Mouse (Mus musculus): ENCODE data around the gene Dbnl. TPM values are rescaled to one million over a fixed set of nuclear protein-coding genes. Genes with fewer than 3 reads are reported as not detected.
A peak's percentile ranks its signal among the peaks of the same experiment; 100 is the strongest.

The Dbnl gene
- total and polyA plus RNA-seq, 3 experiments = 70.3 to 124 (median 77.3) TPM

GRCm38 (mm10) chr11:5802005-5802404 lies 13.7 kb downstream of the Dbnl start:
- dilution Hi-C loops (cut with MboI; ENCODE audit: extremely low pct_ligation_motif_present, extremely low pct_unique_long_range_greater_than_20kb, low sequenced_read_pairs) = no loop called here
- TF ChIP-seq CTCF (conservative IDR thresholded peaks at IDR 0.05 in 1 of 2, IDR thresholded peaks at IDR 0.05 in 1 of 2; ENCODE audit: low read depth in 2 of 2, low read length in 2 of 2) (no peak), JUN (IDR thresholded peaks at IDR 0.05; ENCODE audit: insufficient read depth, low read depth, low read length) (no peak), TBP (conservative IDR thresholded peaks at IDR 0.05; ENCODE audit: low read depth, low read length) (no peak), SMC3 (IDR thresholded peaks at IDR 0.05; ENCODE audit: low read depth, low read length) (no peak), RCOR1 (conservative IDR thresholded peaks at IDR 0.05; ENCODE audit: low read depth, low read length) (no peak), SIN3A (IDR thresholded peaks at IDR 0.05; ENCODE audit: low read length) (no peak), GABPA (IDR thresholded peaks at IDR 0.05; ENCODE audit: insufficient replicate concordance, low read depth, low read length) (no peak), KAT2A (IDR thresholded peaks at IDR 0.05; ENCODE audit: insufficient replicate concordance, low read length) (no peak), MAX (IDR thresholded peaks at IDR 0.05; ENCODE audit: low read length) (no peak), POLR2AphosphoS2 (IDR thresholded peaks at IDR 0.05; ENCODE audit: low read depth, low read length) (no peak), PAX5 (IDR thresholded peaks at IDR 0.05; ENCODE audit: low read length) (no peak)
- Histone ChIP-seq H3K9ac (ENCODE audit: insufficient read depth, low read depth) (no peak overlapping the region), H3K27ac (ENCODE audit: insufficient read depth, low read depth) (no peak overlapping the region), H3K4me3 (replicated peaks in 1 of 3; ENCODE audit: low read depth in 2 of 3, low read length in 2 of 3, poor library complexity in 1 of 3) (no peak overlapping the region), H3K27me3 (replicated peaks) (no peaks in the 10 kb centered on the region), H3K79me2 (replicated peaks; ENCODE audit: control insufficient read depth, extremely low read depth, insufficient read depth, poor library complexity, severe bottlenecking) (no peaks in the 10 kb centered on the region), H3K4me2 (ENCODE audit: insufficient read depth, low read depth, poor library complexity, severe bottlenecking) (no peak overlapping the region), H3K9me3 (replicated peaks; ENCODE audit: low read length) (peaks cover 2% of the 10 kb centered on the region), H3K4me1 (ENCODE audit: control insufficient read depth in 1 of 2, insufficient read depth in 2 of 2) (peaks cover 16 to 25% of the 10 kb centered on the region in 2 experiments), H3K36me3 (replicated peaks in 1 of 2; ENCODE audit: control insufficient read depth in 1 of 2, insufficient read depth in 1 of 2, low read length in 1 of 2) (peaks cover 43 to 50% of the 10 kb centered on the region in 2 experiments)
- in situ Hi-C loops (cut with MboI; ENCODE audit: low pct_ligation_motif_present, low pct_unique_long_range_greater_than_20kb, low sequenced_read_pairs) = no loop called here
- no peak for DNase-seq (ENCODE audit: extremely low read depth)

GRCm38 (mm10) chr11:5802457-5803217 lies 14.3 kb downstream of the Dbnl start:
- peak; percentile 67 for TF ChIP-seq POLR2AphosphoS2 (IDR thresholded peaks at IDR 0.05; ENCODE audit: low read depth, low read length)
- TF ChIP-seq E2F4 (IDR thresholded peaks at IDR 0.05; ENCODE audit: insufficient replicate concordance, low read depth, low read length) = no peak
- no peak for TF ChIP-seq RAD21 (IDR thresholded peaks at IDR 0.05; ENCODE audit: low read depth, low read length)
- no peak for TF ChIP-seq UBTF (IDR thresholded peaks at IDR 0.05; ENCODE audit: low read depth, low read length)
- no peak for TF ChIP-seq PAX5 (IDR thresholded peaks at IDR 0.05; ENCODE audit: low read length)
- TF ChIP-seq BHLHE40 (IDR thresholded peaks at IDR 0.05; ENCODE audit: low read depth, low read length) = no peak
- TF ChIP-seq ETS1 (conservative IDR thresholded peaks at IDR 0.05; ENCODE audit: low read depth, low read length) = no peak
- peak; percentile 29; the same call in 1 of the 2 replicates for TF ChIP-seq TCF12 (IDR thresholded peaks at IDR 0.05; ENCODE audit: low read depth, low read length)
- TF ChIP-seq EP300 (IDR thresholded peaks at IDR 0.05; ENCODE audit: low read length) = peak; percentile 52; the same call in 1 of the 2 replicates
- no peak for TF ChIP-seq ELF1 (IDR thresholded peaks at IDR 0.05; ENCODE audit: low read depth, low read length)
- no peak for TF ChIP-seq USF1 (IDR thresholded peaks at IDR 0.05; ENCODE audit: low read depth, low read length)
- TF ChIP-seq CHD1 (IDR thresholded peaks at IDR 0.05; ENCODE audit: low read depth, low read length) = no peak
- H3K27me3 ChIP-seq (replicated peaks) = no peaks in the 10 kb centered on the region
- no peak overlapping the region for H3K9ac ChIP-seq (ENCODE audit: insufficient read depth, low read depth)
- no peak overlapping the region for H3K27ac ChIP-seq (ENCODE audit: insufficient read depth, low read depth)
- no peaks in the 10 kb centered on the region for H3K79me2 ChIP-seq (replicated peaks; ENCODE audit: control insufficient read depth, extremely low read depth, insufficient read depth, poor library complexity, severe bottlenecking)
- peaks cover 13 to 24% of the 10 kb centered on the region in 2 experiments for H3K4me1 ChIP-seq (ENCODE audit: control insufficient read depth in 1 of 2, insufficient read depth in 2 of 2)
- peaks cover 36 to 44% of the 10 kb centered on the region in 2 experiments for H3K36me3 ChIP-seq (replicated peaks in 1 of 2; ENCODE audit: control insufficient read depth in 1 of 2, insufficient read depth in 1 of 2, low read length in 1 of 2)
- dilution Hi-C loops (cut with MboI; ENCODE audit: extremely low pct_ligation_motif_present, extremely low pct_unique_long_range_greater_than_20kb, low sequenced_read_pairs) = no loop called here
- in situ Hi-C loops (cut with MboI; ENCODE audit: low pct_ligation_motif_present, low pct_unique_long_range_greater_than_20kb, low sequenced_read_pairs) = no loop called here
- H3K9me3 ChIP-seq (replicated peaks; ENCODE audit: low read length) = peaks cover 4% of the 10 kb centered on the region
- no peak for DNase-seq (ENCODE audit: extremely low read depth)
- no peak overlapping the region for H3K4me2 ChIP-seq (ENCODE audit: insufficient read depth, low read depth, poor library complexity, severe bottlenecking)
- no peak overlapping the region for H3K4me3 ChIP-seq (replicated peaks in 1 of 3; ENCODE audit: low read depth in 2 of 3, low read length in 2 of 3, poor library complexity in 1 of 3)

Measured in CH12.LX (cell line).